Mouse (Mus musculus) right cerebral cortex, postnatal 25 days (tissue): ENCODE data around the gene Cldn4.
A peak's percentile ranks its signal among the peaks of the same experiment; 100 is the strongest.

Experiments used
- DNase-seq: peaks from one replicate; pipeline ENCODE4 v3.0.0; 2022

Gene Cldn4

DNA sequence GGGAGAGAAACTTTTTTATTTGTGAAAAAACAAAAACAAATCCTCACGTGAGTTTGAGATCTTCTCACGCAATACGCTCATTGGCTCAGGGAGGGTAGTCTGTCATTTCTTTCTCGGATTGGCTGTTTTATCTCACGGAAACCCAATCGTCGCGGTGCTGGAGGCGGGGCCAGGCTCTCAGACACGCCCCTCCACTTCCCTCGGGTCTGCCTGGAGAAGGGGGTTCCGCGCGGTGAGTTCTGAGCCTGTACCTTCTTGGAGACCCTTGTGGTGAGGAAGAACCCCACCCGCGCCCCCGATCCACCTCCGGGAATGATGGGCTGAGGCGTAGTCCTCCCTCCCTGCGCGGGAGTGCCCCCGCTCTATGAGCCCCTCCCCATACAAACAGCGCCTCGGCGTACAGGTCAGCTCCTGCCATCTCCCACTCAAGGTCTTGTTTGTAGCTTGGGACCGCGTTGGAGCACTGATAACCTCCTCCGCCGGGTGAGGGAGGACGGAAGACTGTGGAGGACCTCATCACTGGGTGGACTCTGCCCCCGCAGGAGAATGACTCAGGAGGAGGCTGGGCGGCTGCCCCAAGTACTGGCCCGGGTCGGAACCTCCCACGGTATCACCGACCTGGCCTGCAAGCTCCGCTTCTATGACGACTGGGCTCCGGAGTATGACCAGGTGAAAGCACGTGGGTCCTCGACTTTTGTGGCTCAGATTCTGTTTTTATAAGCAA lies 14.4 kb downstream of the Cldn4 start, which contains the start of gene Mettl27:
Mettl27 (plus strand) TSS at position 190 of the 724 bp plus-strand sequence.
- DNase-seq: peak; percentile 82

DNA sequence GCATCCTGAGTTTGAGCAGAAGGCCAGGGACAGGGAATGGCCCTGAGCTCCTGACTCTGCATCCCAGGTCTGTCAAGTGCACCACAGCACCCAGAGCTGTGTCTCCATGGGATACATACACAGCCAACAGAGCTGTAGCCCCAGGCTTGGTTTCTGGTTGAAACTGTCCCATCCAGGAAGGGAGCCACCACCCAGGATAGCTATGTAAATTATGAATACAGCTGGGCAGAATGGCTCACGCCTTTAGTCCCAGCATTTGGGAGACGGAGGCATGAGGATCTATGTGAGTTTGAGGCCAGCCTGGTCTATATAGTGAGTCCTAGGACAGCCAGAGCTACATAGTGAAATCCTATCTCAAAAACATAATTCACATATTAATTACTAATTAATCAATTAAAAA lies 16.7 kb downstream of the Cldn4 start:
- DNase-seq: no peak

DNA sequence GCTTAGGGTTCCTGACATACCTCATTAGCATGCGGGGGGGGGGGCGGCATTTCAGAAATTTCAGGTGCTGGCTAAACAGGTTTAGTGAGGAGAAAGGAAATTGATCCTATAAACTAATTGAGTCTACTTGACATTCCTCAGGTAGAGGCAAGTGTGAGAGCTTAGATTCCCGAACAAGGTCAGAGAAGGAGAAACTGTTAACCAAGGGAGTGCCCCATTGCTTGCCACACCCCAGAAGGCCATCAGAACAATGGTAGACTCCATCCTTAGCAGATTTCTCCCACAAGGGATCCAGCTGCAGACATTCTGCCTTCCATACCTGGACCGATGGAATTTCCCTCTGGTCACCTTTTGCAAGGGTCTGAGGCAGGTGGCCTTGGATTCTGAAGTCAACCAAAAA lies 20.0 kb downstream of the Cldn4 start:
- no peak for DNase-seq

DNA sequence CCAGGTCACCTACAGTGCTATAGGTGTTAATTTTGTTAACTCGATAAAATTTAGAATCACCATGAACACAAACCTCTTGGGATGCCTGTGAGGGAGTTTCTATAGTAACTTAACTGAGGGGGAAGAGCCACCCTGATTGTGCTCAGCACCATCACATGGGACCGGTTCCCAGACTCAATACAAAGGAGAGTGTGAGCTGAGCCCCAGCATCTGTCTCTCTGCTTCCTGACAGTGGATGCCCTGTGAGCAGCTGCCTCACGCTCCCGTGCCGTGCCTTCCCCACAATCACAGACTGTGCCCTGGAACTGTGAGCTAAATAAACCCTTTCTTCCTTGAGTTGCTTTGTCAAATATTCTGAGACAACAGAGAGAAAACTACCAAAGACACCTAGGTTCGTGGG lies 23.6 kb downstream of the Cldn4 start:
- no peak for DNase-seq

DNA sequence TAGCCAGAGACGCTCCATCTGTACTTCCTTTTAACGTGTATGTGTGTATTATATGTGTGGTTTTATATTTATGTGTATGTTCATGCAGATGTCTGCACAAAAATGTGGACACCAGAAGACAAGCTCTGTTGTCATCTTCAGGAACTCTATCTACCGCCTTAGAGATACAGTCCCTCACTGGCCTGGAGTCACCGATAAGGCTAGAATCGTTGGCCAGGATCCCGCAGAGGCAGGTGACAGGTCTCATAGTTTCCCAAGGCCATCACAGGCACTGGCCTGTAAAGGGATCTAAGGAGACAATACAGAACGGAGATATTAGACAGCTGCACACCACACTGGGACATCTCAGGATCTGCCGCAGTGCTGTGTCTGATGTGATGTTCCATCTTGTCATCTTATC lies 25.6 kb downstream of the Cldn4 start:
- DNase-seq: no peak

DNA sequence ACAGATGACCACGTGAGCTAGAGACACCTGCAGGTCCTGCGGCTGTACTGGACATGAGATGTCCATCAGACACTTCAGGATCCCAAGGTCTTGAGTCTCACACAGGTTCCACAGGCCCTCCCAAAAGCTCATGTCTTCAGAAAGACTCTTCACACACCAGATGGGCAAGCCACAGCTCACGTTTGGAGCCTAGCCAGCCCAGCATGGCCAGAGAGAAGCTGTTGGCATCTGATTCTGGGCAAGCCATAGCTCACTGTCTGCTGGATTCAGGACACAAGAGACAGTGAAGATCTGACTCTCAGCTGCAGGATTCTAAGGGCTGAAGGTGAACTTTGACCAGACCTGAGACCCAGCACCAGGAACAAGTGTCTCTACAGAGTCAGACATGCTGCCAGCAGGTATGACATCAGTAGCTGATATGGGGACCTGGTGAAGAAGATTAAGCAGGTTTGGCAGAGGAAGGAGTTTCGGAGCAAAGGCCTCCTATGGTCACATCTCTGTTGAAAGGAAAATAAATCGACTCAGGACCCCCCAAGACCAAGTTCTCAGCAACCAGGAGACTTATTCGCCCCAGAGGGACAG lies 26.5 kb downstream of the Cldn4 start:
- DNase-seq: no peak

DNA sequence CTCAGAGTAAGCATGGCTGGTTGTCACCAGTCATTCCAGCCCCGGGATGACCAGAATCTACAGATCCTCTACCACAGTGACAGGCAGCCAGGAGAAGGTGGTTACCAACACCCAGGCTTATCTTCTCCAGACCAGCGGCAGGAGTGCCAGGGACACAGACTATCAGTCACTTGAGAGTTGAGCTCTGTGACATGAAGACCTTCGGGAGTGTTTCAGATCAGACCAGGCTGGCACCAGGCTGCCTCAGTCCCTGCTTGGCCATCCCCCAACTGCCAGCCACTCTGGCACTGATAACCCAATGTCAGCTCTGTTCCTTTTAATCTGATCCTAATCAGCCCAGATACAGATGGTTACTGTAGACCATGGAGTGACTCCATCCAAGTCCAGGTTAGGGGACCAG lies 27.6 kb downstream of the Cldn4 start:
- no peak for DNase-seq

DNA sequence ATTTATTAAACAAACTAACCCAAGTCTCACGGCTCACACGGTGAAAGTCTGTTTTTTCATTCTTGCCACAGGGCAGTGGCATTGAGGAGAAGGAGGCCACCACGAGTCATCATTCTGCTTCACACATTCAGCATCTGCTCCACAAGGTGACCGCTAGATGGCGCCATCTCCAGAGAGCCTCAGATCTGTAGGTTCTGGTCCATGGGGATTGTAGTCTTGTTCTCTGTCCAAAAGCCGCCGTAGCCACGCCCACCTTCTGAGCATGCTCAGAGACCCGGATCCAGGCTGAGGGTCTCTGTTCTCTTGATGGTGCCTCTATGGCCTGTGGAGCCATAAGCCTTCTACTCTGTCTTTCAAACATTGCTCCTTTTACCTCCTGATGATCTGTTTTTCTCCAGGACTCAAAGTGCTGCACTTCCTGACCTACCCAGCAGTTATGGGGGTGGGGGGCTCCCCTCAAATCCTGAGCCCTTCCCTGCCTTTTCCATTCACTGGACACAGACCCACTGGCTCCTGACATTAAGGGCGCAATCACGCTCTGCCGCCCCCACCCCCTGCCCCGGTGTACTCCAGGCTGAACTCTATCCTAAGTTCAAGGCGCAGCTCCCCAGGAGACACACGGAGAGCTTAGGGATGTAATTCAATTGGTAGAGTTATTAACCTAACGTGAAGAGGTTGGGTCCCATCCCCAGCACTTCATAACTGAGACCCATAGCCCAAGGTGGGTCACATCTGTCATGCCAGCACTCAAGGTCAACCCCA lies 28.5 kb downstream of the Cldn4 start:
- no peak for DNase-seq

DNA sequence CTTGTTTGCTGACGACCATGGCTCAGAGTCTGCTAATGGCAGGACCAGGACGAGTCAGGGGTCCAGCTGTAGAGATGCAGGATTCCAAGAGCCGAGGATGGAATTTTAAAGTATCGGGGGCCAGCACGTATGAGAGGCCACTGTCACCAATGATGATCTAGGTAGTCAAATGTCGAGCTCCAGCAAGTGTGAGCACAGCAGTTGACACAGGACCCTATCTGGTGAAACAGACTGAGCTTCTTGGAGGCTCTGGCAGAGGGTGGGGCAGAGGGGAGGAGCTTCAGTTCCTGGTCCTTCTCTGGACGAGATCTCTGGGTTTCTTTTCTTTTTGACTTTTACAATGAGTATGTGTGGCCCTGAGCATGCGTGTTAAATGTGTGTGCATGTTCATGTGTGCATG lies 31.4 kb downstream of the Cldn4 start, which contains the start of gene Cldn13:
Cldn13 (minus strand) TSS at position 216 of the 400 bp plus-strand sequence.
- no peak for DNase-seq

DNA sequence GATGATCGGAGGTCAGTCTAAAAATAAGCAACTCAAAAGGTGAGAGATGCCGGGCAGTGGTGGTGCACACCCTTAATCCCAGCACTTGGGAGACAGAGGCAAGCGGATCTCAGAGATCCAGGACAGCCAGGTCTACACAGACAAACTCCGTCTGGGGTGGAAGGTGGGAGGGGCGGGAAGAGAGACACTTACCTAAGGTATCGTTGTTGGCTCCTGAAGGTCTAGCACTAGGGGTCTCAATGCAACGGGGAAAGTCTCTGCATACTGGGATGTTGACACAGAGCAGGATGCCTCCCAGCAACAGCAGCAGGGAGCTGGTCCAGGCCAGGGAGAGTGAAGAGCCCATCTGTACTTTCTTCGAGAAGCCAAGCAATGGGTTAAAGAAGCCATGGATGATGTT lies 32.2 kb downstream of the Cldn4 start:
- DNase-seq: no peak

DNA sequence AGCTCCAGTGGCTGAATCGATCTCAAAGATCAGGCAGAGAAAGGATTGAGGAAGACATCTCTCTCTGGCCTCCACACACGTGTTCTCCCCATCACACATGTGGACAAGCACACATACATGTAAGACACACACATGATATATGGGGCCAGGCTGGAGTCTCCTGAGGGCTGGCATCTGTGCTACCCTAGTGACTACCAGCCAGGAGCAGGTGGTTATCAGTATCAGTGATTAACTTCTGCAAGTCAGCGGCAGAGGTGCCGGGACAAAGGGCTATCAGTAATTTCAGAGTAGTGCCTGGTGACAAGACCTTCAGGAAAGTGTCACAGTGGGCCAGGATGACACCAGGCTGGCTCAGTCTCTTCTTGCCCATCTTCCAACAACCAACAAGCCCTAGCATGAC lies 33.0 kb downstream of the Cldn4 start:
- DNase-seq: no peak

DNA sequence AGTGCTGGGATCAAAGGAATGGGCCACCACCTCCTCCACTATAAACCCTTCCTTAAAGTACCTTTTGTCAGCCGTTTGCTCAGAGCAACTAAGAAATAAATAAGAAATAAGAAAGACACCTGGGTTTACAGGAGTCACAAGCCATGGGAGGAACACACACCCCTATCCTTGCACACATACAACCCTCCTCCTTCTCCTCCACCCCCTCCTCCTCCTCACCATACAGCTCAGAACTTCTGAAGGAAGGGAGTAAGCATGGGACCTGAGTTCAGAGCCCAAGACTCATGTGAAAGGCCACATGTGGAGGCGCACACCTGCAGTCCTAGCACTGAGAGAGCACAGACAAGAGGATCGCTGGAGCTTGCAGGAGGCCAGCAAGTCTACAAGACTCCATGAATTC lies 33.4 kb downstream of the Cldn4 start:
- no peak for DNase-seq

DNA sequence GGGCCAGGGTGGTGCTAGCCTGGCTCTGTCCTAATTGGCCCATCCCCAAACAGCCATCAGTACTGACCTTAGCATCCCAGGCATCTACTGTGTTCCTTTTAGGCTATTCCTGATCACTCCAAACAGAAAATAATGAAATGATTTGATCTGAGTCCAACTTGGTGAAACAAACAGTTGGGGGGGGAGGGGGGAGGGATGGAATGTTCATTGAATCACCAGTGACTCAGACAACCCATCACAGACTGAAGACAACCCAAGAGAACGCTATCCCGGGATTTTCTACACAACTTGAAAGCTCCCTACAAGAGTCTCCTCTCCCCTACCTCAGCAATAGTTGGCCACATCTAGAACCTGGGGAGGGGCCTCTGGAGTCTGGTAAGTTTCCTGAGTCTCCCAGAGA lies 34.8 kb downstream of the Cldn4 start:
- DNase-seq: no peak

DNA sequence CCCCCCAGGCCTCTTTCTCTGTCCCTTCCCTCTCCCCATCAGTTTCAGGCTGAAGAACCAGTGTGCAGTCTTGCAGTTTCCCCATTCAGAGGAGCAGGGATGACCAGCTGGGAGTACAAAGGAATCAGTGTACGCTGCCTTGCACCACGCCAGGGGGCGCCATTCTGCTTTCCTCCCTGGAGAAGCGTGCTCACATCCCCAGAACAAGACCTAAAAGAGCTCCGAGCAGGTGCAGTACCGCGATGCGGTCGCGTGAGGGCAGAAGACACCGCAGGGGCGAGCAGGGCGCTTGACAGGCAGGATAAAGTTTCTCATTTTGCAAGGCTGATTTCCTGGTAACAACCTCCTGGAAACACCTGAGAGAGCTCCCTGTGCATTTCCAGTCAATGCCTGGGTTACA lies 39.6 kb downstream of the Cldn4 start:
- peak; percentile 92 for DNase-seq

DNA sequence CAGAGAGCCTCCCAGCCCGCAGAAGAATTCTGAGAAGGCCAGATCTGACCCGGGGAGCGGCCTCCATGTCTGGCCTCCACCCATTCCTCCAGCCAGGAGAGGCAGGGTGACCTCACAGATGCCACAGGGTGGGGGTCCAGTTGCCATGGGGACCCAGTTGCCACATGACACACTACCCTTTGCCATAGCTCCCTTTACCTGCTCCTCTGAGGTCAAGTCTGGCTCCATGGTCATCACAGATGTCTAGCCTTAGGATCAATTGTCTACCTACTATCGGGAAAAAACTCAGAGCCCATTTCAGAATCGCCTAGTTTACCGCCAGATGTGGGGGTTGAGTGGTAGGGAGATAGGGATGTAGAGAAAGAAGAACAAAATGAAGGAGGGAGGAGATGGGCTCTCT lies 40.1 kb downstream of the Cldn4 start, which contains the start of gene Tmem270:
Tmem270 (minus strand) TSS at position 101 of the 400 bp plus-strand sequence.
- DNase-seq: no peak

DNA sequence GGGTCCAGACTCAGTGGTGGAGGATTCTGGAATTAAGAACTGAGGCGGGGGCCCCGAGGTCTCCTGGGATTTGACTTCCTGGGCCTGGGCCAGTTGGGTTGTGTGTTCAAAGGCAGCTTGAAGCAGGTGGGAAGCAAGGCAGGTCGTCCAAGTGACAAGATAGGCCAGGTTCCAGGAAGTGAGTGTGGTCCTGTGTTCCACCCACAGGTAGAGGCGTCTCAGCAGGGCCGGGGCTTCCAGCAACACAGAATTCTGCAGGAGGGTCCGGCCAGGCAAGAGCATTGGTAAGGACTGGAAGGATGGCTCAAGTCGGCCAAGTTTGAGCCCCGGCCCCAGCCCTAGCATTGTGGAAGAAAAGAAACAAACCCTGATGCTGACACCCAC lies 45.1 kb downstream of the Cldn4 start:
- DNase-seq: no peak

DNA sequence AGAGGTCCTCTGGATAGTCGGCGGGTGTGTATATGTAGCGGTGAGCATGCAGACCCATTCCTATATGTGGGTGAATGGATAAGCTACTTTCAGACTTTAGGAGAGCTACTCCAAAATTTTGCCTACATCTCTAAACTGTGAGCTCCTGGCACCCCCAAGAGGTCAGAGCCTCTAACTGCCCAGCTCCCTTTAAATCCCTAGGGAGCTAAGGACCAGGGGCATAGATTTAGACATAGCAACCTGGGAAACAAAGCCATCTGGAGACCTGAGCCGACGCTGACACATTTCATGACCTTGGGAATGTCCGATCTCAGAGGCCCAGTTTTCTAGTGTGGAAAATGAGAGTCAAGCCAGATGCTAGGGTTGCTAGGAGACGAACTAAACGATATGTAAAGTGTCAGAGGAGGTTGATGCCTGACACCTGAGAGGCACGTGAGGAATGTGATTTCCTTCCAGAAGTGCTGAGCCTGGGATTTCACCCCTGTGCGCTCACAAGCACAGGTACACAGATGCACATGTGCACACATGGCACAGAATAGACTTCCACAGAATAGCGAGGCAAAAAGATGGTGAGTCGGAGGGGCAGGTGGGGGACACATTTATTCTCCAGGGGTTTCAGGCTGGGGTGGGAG lies 45.6 kb downstream of the Cldn4 start:
- no peak for DNase-seq

DNA sequence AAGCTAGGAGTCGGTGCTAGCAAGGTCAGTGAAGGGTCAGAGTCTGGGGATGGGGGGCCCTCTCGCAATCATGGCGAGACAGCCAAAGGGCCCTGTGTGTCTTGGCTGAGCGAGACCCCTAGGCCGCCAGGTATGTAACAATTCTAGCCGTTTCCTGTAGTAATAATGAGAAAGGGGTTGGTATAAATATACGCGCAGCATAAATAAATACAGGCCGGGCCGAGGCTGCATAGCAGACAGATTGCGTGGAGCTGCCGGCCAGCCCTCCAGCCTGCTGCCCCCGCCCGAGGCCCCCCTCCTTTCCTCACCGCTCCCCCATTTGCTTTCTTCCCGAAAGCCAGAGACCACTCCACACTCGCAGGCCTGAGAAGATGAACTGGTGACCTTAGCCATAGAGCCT lies 49.1 kb downstream of the Cldn4 start:
- DNase-seq: no peak

DNA sequence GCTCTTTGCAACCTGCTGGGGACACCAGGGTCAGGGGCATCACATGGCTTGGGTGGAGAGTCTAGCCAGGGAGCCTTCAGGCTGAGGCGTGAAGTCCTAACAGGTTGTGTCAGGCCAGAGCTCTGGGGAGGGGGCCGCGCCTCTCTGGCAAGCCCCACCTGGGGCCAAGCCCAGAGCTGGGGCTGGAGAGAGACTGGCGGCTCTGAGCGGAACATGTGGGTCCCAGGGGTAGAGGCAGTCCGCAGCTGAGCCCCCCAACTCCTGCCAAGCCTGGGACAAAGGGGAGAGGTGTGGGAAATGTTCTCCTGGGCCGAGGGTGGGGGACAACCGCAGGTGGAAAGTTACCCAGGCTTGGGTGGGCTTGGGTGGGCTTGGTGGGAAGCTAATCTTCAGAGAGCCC lies 49.8 kb downstream of the Cldn4 start:
- DNase-seq: no peak

DNA sequence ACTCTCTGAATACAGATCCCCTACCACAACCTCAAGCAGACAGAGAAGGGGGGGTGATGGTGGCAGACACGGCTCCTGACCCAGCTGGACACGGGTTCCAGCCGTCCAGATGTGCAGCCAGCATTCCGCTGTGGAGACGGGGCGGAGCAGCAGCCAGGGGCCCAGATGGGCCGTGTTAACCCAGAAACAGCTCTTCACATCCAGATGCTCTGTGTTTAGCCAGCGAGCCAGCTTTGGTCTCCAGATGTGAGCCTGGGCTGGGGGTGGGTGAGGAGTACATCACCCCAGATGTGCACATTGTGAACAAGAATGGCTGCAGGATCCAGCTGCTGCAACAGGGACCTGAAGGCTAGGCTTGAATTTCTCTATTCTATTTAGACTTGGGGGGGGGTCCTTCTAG lies 51.4 kb downstream of the Cldn4 start:
- DNase-seq: no peak
